Mouse (Mus musculus): Measurements from ENCODE around the gene 6720489N17Rik. TPM values are rescaled to one million over a fixed set of nuclear protein-coding genes. Genes with fewer than 3 reads are reported as not detected.
"Not testable (repeated sequence)": the region's sequence is repeated elsewhere in the genome, so short reads cannot be mapped to it uniquely, and the experiment has no call there.

6720489N17Rik gene
- polyA plus RNA-seq (2012; rRNA removed) = 3.9 and 5.4 TPM in 2 replicates

- DNase-seq (ENCODE audit: low read depth) = peak; percentile 95
Observed at GRCm38 (mm10) chr13:62623577-62624276, at the start of gene 6720489N17Rik. TSS of gene 6720489N17Rik (minus strand) at chr13:62624182.

DNA sequence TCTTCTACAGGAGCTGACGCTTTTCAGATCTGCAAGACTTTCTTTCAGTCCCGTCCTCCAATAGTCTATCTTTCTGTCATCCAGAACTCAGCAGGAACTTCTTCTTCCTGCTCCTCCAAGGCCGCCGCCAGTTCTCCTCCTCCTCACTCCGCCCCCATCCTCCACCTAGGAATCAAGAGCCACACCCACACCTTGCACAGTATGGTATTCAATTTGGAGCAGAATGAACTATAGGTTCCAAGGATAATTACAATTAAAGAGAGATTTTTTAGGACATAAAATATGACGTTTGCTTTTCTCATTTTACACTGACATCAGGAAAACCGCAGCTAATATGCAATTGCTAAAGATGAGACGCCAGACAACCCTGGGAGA is 29.4 kb upstream of the 6720489N17Rik start:
- no peak for DNase-seq (ENCODE audit: low read depth)
- TF ChIP-seq CTCF (IDR thresholded peaks at IDR 0.05; ENCODE audit: borderline replicate concordance, extremely low read depth, insufficient read depth, insufficient read length) (no peak), POLR2A (IDR thresholded peaks at IDR 0.05; ENCODE audit: borderline replicate concordance, extremely low read depth, insufficient read depth, insufficient read length, poor library complexity, severe bottlenecking) (no peak)

GRCm38 (mm10) chr13:62652681-62653368 is 28.8 kb upstream of the 6720489N17Rik start:
- DNase-seq (ENCODE audit: low read depth) = peak; percentile 94

DNA sequence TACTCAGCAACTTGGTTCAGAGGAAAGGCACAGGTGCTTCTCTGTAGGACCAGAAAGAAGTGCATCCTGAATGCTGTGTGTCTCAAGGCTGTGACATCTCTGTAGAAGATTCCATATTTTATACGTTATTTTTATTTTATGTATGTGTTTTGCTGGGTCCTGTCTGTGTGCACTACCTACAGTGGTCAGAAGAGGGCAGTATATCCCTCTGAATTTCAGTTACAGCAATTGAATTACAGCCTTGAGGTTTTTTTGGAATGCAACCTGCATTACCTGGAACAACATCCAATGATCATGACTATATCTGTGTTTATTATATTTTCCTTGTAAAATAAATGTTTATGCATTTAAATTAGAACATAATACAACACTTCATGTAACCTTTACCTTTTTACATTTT is 3.1 kb upstream of the 6720489N17Rik start:
- peak; percentile 46; the same call in 1 of the 2 replicates for TF ChIP-seq CTCF (IDR thresholded peaks at IDR 0.05; ENCODE audit: borderline replicate concordance, extremely low read depth, insufficient read depth, insufficient read length)
- DNase-seq (ENCODE audit: low read depth) = peak; percentile 53

DNA sequence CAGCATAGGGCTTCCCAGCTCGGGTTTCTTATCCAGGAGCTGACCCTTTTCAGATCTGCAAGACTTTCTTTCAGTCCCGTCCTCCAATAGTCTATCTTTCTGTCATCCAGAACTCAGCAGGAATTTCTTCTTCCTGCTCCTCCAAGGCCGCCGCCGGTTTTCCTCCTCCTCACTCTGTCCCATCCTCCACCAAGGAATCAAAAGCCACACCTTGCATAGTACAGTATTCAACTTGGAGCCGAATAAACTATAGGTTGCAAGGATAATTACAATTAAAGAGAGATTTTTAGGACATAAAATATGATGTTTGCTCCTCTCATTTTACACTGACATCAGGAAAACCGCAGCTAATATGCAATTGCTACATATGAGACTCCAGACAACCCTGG is 289 bp upstream of the 6720489N17Rik start:
- DNase-seq (ENCODE audit: low read depth) = peak; percentile 42

DNA sequence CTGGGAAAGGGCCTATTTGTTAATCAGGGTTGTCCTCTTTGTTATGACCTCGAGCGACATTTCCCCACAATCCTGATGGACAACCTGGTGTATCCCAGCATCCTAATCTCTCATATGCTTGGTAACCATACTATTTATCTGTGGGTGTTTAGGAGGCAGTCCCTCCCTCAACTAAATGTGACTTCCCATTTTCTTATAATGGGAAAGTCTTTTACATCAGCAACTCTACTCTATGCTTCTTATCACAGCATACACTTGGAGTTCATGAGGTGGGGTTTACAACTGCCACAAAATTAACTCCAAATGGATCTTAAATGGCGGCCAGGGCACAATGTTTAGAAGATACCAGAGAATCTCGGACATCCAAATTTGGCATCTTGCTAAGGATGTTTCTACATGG is 6.5 kb downstream of the 6720489N17Rik start:
- not testable (repeated sequence) for DNase-seq (ENCODE audit: low read depth)

DNA sequence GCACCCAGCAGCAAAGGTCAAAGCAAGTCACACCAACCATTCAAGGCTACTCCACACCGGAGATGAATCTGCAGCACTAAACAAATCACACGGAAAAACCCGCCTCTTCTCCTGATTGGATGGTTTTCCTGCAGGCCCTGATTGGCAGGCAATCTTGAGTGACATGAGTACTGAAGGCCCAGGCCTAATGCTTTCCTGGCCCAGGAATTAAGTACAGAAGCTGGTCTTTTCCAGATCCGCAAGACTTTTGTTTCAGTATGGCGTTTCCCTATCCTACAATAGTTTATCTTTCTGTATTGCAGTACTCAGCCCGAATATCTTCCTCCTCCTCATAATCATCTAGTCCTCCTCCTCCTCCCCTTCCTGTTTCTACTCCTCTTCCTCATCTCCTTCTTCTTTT is 52.9 kb downstream of the 6720489N17Rik start, which contains the start of gene Zfp934:
Gene Zfp934, minus strand, starts transcription at position 101 of the 400 bp plus-strand sequence.
- DNase-seq (ENCODE audit: low read depth) = not testable (repeated sequence)

DNA sequence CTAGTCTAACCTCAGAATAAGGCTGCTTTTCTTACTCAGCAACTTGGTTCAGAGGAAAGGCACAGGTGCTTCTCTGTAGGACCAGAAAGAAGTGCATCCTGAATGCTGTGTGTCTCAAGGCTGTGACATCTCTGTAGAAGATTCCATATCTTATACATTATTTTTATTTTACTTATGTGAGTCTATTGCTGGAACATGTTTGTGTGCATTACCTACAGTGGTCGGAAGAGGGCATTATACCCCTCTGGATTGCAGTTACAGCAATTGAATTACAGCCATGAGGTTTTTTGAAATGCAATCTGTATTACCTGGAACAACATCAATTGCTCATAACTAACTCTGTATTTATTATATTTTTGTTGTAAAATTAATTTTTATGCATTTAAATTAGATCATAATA is 62.3 kb downstream of the 6720489N17Rik start:
- not testable (repeated sequence) for DNase-seq (ENCODE audit: low read depth)

DNA sequence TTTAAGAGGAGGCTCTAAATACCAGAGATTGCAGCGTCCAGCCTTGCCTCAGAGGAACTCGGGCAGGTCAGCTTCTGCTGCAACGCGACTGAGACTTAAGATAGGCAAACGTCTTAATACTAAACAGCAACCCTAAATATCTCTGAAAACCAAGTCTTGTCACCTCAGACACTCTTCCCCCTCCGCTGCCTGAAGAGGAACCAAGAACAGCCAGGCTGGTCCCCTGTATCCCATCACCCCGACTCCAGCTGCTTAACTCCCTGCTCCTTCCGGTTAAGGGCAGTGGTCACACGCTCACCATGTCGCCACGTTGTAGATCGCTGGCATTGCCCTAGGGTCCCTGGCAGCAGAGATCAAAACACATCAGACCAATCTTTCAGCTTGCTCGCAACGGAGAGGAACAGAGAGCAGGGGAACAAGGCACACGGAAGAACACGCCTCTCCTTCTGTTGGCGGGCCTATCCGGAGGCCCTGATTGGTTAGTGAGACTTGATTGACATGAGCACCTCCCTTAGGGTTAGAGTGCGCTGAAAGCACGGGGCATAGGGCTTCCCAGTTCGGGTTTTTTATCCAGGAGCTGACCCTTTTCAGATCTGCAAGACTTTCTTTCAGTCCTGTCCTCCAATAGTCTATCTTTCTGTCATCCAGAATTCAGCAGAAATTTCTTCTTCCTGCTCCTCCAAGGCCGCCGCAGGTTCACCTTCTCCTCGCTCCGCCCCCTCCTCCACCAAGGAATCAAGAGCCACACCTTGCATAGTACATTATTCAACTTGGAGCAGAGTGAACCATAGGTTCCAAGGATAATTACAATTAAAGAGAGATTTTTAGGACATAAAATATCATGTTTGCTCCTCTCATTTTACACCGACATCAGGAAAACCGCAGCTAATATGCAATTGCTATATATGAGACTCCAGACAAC is 65.5 kb downstream of the 6720489N17Rik start, which contains the start of gene Zfp935:
Gene Zfp935, minus strand, starts transcription at position 323 of the 922 bp plus-strand sequence.
- peak; percentile 24 for DNase-seq (ENCODE audit: low read depth)

Other genes starting within 250 kb of the 6720489N17Rik start
- 0.59 and 0.68 TPM in 2 replicates for gene Gm3604, start 241.0 kb downstream of the 6720489N17Rik start, polyA plus RNA-seq (2012; rRNA removed)
- gene Gm49359, start 157.3 kb downstream of the 6720489N17Rik start, polyA plus RNA-seq (2012; rRNA removed) = 4.6 and 7.8 TPM in 2 replicates
- gene Zfp935, start 65.7 kb downstream of the 6720489N17Rik start, polyA plus RNA-seq (2012; rRNA removed) = not detected in 2 replicates
- gene Zfp934, start 53.0 kb downstream of the 6720489N17Rik start, polyA plus RNA-seq (2012; rRNA removed) = 7.7 and 8.1 TPM in 2 replicates
- 16.8 and 17.6 TPM in 2 replicates for gene Platr25, start 136.5 kb upstream of the 6720489N17Rik start, polyA plus RNA-seq (2012; rRNA removed)
- 3.8 and 4.3 TPM in 2 replicates for gene Gm5141, start 161.6 kb upstream of the 6720489N17Rik start, polyA plus RNA-seq (2012; rRNA removed)
- 0.31 and 0.33 TPM in 2 replicates for gene Fbp2, start 234.2 kb upstream of the 6720489N17Rik start, polyA plus RNA-seq (2012; rRNA removed)